Mouse (Mus musculus): ENCODE results near the gene Gas7. TPM values are rescaled to one million over a fixed set of nuclear protein-coding genes. Genes with fewer than 3 reads are reported as not detected.

Gas7 gene
- polyA plus RNA-seq, 1 experiment from 2014 or later = 24.4 TPM

DNA sequence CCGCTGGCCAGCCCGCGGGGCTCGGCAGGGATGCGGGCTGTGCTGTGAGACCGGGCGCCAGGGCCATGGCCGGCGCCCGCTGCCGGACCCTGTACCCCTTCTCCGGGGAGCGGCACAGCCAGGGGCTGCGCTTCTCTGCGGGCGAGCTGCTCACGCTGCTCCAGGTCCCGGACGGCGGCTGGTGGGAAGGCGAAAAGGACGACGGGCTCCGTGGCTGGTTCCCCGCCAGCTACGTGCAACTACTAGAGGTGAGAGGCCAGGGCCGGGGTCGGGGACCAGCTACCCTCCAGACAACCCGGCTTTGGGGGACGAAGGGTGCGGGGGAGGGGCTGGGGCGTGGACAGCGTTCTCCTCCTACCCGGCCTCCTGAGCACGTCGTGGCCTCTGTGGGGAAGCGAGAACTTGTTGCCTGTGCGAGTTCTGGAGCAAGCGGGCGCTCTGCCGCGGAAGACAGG, 317 bp downstream of the Gas7 start:
- H3K4me3 ChIP-seq (replicated peaks) = peak overlapping the region; percentile 73
- no peak overlapping the region; the same call in 1 of the 2 replicates for H3K27ac ChIP-seq (replicated peaks)
- peaks cover 27% of the 10 kb centered on the region; the same call in 1 of the 2 replicates for H3K4me1 ChIP-seq
- H3K36me3 ChIP-seq = no peaks in the 10 kb centered on the region
- H3K4me2 ChIP-seq (replicated peaks) = peak overlapping the region; percentile 97
- peak; percentile 55; the same call in 1 of the 2 replicates for ATAC-seq (ENCODE audit: insufficient number of reproducible peaks, low FRiP score, low TSS enrichment, low read depth)
- under 1% methylated on average over 42 of the region's 42 CpGs for WGBS
- peak overlapping the region; percentile 59 for H3K9ac ChIP-seq
- no peaks in the 10 kb centered on the region for H3K9me3 ChIP-seq (replicated peaks)
- H3K27me3 ChIP-seq = peaks cover 10% of the 10 kb centered on the region; the same call in 1 of the 2 replicates

DNA sequence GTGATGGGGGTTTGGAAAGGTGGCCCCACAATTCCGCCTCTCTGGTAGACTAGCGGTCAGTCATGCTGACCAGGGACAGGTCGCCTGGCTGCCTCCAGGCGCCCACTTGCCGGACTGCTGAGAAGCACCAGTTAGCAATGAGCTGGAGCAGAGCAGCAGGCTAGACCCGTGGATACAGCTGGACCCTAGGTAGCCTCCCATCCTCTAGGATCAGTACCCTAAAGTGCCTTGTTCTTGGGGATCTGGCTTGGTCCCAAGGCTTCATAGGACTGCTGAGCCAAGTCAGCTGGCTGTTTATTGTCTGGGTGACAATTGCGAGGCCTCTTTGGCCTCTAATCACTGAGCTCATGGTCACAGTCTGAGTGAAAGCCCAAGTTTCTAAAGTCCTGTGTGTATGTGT, 792 bp downstream of the Gas7 start:
- Histone ChIP-seq H3K4me1 (peaks cover 31% of the 10 kb centered on the region; the same call in 1 of the 2 replicates), H3K27ac (replicated peaks) (no peak overlapping the region), H3K4me2 (replicated peaks) (peak overlapping the region; percentile 97), H3K9me3 (replicated peaks) (no peaks in the 10 kb centered on the region), H3K36me3 (no peaks in the 10 kb centered on the region), H3K9ac (peak overlapping the region; percentile 59), H3K4me3 (replicated peaks) (peak overlapping the region; percentile 73), H3K27me3 (peaks cover 10% of the 10 kb centered on the region; the same call in 1 of the 2 replicates)
- WGBS = 19% methylated on average over 7 of the region's 7 CpGs
- ATAC-seq (ENCODE audit: insufficient number of reproducible peaks, low FRiP score, low TSS enrichment, low read depth) = no peak

- WGBS = 25% methylated on average over 2 of the region's 2 CpGs
- Histone ChIP-seq H3K9ac (no peak overlapping the region), H3K36me3 (no peaks in the 10 kb centered on the region), H3K27me3 (peaks cover 10% of the 10 kb centered on the region; the same call in 1 of the 2 replicates), H3K4me3 (replicated peaks) (no peak overlapping the region), H3K4me1 (peaks cover 36% of the 10 kb centered on the region; the same call in 1 of the 2 replicates), H3K4me2 (replicated peaks) (no peak overlapping the region), H3K27ac (replicated peaks) (no peak overlapping the region), H3K9me3 (replicated peaks) (no peaks in the 10 kb centered on the region)
- ATAC-seq (ENCODE audit: insufficient number of reproducible peaks, low FRiP score, low TSS enrichment, low read depth) = no peak
Measured at GRCm38 (mm10) chr11:67458171-67458570, 2.9 kb downstream of the Gas7 start.

DNA sequence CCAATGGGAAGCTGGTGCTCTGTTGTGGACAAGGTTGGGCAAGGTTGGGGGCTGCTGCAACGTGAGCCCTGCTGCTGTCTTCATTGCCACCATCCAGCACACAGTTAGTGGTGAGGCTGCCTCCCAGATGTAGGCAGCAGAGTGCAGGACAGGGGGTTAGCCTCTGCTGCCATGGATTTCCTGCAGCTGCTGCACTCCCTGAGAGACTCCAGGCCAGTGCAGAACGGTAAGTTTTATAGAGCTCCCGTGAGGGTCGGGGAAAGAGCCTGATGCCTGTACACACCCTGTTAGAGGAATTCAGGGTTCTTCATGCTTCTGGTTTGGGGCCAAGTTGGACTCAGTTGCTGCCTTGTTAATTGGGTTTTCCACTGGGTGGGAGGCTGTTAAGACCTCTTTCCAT, 11.9 kb downstream of the Gas7 start:
- Histone ChIP-seq H3K4me3 (replicated peaks) (no peak overlapping the region), H3K27me3 (no peaks in the 10 kb centered on the region), H3K36me3 (no peaks in the 10 kb centered on the region), H3K27ac (replicated peaks) (no peak overlapping the region), H3K9me3 (replicated peaks) (no peaks in the 10 kb centered on the region), H3K4me2 (replicated peaks) (no peak overlapping the region), H3K9ac (no peak overlapping the region), H3K4me1 (peaks cover 8% of the 10 kb centered on the region; the same call in 1 of the 2 replicates)
- peak; percentile 63 for ATAC-seq (ENCODE audit: insufficient number of reproducible peaks, low FRiP score, low TSS enrichment, low read depth)
- WGBS = 38% methylated on average over 4 of the region's 4 CpGs

DNA sequence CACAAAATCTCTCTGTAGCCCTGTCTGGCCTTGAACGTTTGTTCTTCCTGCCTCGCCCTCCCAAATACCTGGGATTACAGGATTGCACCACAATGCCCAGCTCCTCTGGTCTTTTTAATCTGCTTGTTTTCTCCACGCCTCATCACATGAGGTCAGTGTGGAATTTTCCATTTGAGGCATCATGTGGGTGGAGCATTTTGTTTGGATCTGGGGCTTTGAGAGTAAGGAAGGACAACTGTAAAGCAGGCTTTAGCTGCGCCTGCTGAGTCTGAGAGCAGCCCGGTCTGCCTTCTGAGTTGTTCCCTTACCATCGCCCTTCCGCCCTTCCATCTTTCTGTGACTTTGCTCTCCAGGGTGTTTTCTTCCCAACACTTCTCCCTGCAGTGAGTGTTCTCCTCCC, 13.6 kb downstream of the Gas7 start:
- 69% methylated on average over 7 of the region's 7 CpGs for WGBS
- H3K36me3 ChIP-seq = no peaks in the 10 kb centered on the region
- H3K9me3 ChIP-seq (replicated peaks) = no peaks in the 10 kb centered on the region
- no peak overlapping the region for H3K9ac ChIP-seq
- H3K27me3 ChIP-seq = no peaks in the 10 kb centered on the region
- no peak overlapping the region for H3K27ac ChIP-seq (replicated peaks)
- no peak overlapping the region for H3K4me2 ChIP-seq (replicated peaks)
- H3K4me1 ChIP-seq = peaks cover 8% of the 10 kb centered on the region; the same call in 1 of the 2 replicates
- no peak for ATAC-seq (ENCODE audit: insufficient number of reproducible peaks, low FRiP score, low TSS enrichment, low read depth)
- no peak overlapping the region for H3K4me3 ChIP-seq (replicated peaks)

DNA sequence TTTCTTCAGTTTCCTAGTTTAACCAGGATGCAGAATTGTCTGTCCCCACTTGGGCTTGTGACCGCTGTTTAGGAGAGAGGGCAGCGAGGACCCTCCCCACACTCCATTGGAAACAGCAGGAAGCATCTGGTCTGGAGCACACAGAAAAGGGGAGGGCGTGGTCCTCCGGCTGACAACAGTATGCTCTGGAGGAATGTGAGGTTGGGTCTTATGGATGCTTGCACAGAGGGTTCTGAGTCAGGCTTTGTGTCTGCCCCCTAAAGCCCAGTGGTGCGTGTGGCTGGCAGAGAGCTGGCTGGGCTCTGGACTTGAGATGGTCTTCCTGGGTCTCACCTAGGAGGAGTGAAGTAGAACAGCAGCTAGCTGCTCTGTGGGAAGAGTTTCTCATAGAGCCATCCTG, 19.4 kb downstream of the Gas7 start:
- ATAC-seq (ENCODE audit: insufficient number of reproducible peaks, low FRiP score, low TSS enrichment, low read depth) = no peak
- 68% methylated on average over 5 of the region's 5 CpGs for WGBS

GRCm38 (mm10) chr11:67479534-67479933, 24.3 kb downstream of the Gas7 start:
- no peaks in the 10 kb centered on the region for H3K27me3 ChIP-seq
- H3K36me3 ChIP-seq = no peaks in the 10 kb centered on the region
- no peak overlapping the region for H3K4me2 ChIP-seq (replicated peaks)
- H3K4me3 ChIP-seq (replicated peaks) = no peak overlapping the region
- H3K9ac ChIP-seq = no peak overlapping the region
- no peaks in the 10 kb centered on the region for H3K9me3 ChIP-seq (replicated peaks)
- WGBS = 59% methylated on average over 4 of the region's 4 CpGs
- peaks cover 31% of the 10 kb centered on the region for H3K4me1 ChIP-seq
- no peak overlapping the region for H3K27ac ChIP-seq (replicated peaks)
- ATAC-seq (ENCODE audit: insufficient number of reproducible peaks, low FRiP score, low TSS enrichment, low read depth) = no peak

More for the DNA sequence above, 19.4 kb downstream of the Gas7 start:
- no peak overlapping the region for H3K9ac ChIP-seq
- H3K9me3 ChIP-seq (replicated peaks) = no peaks in the 10 kb centered on the region
- no peaks in the 10 kb centered on the region for H3K36me3 ChIP-seq
- H3K4me2 ChIP-seq (replicated peaks) = no peak overlapping the region
- peaks cover 6% of the 10 kb centered on the region; the same call in 1 of the 2 replicates for H3K4me1 ChIP-seq
- no peak overlapping the region for H3K27ac ChIP-seq (replicated peaks)
- H3K4me3 ChIP-seq (replicated peaks) = no peak overlapping the region
- no peaks in the 10 kb centered on the region for H3K27me3 ChIP-seq

GRCm38 (mm10) chr11:67480204-67480956, 25.1 kb downstream of the Gas7 start:
- no peaks in the 10 kb centered on the region for H3K9me3 ChIP-seq (replicated peaks)
- WGBS = 73% methylated on average over 5 of the region's 5 CpGs

DNA sequence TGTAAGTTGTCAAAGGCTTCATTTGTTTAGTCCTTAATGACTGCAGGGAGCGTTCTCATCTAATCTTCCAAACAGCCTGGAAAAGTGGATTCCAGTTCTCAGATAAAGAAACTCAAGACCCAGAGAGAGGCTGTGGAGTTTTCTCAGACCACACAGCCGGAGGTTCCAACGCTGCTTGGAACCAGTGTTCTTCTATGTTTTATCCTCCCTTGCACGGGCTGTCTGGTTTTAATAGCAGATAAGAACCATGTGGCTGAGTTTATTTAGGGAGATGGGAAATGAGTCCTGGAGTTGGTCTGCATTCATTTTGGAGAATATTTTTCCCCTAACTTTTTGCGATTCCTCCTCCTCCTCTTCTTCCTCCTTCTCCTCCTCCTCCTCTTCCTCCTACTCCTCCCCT, 26.5 kb downstream of the Gas7 start:
- Histone ChIP-seq H3K9ac (no peak overlapping the region), H3K4me3 (replicated peaks) (no peak overlapping the region), H3K36me3 (no peaks in the 10 kb centered on the region), H3K4me2 (replicated peaks) (0 out of 2 replicates have a peak overlapping the region, but pooled peaks have one; percentile 9), H3K27me3 (no peaks in the 10 kb centered on the region), H3K4me1 (peaks cover 27% of the 10 kb centered on the region), H3K27ac (replicated peaks) (peak overlapping the region; percentile 76), H3K9me3 (replicated peaks) (no peaks in the 10 kb centered on the region)
- ATAC-seq (ENCODE audit: insufficient number of reproducible peaks, low FRiP score, low TSS enrichment, low read depth) = no peak
- 34% methylated on average over 5 of the region's 5 CpGs for WGBS

More at GRCm38 (mm10) chr11:67480204-67480956, 25.1 kb downstream of the Gas7 start:
- Histone ChIP-seq H3K4me1 (peaks cover 27% of the 10 kb centered on the region), H3K27ac (replicated peaks) (peak overlapping the region; percentile 17; the same call in 1 of the 2 replicates), H3K4me2 (replicated peaks) (no peak overlapping the region), H3K4me3 (replicated peaks) (no peak overlapping the region), H3K27me3 (no peaks in the 10 kb centered on the region), H3K9ac (no peak overlapping the region), H3K36me3 (no peaks in the 10 kb centered on the region)
- no peak for ATAC-seq (ENCODE audit: insufficient number of reproducible peaks, low FRiP score, low TSS enrichment, low read depth)

GRCm38 (mm10) chr11:67482217-67482760, 27.1 kb downstream of the Gas7 start:
- 27% methylated on average over 9 of the region's 9 CpGs for WGBS
- no peaks in the 10 kb centered on the region for H3K27me3 ChIP-seq
- H3K36me3 ChIP-seq = no peaks in the 10 kb centered on the region
- no peaks in the 10 kb centered on the region for H3K9me3 ChIP-seq (replicated peaks)
- peak overlapping the region; percentile 76 for H3K27ac ChIP-seq (replicated peaks)
- H3K4me3 ChIP-seq (replicated peaks) = no peak overlapping the region
- H3K4me1 ChIP-seq = peaks cover 27% of the 10 kb centered on the region
- H3K4me2 ChIP-seq (replicated peaks) = 0 out of 2 replicates have a peak overlapping the region, but pooled peaks have one; percentile 9
- no peak overlapping the region for H3K9ac ChIP-seq
- peak; percentile 86 for ATAC-seq (ENCODE audit: insufficient number of reproducible peaks, low FRiP score, low TSS enrichment, low read depth)

GRCm38 (mm10) chr11:67488156-67488555, 32.9 kb downstream of the Gas7 start:
- peaks cover 5% of the 10 kb centered on the region; the same call in 1 of the 2 replicates for H3K4me1 ChIP-seq
- no peaks in the 10 kb centered on the region for H3K27me3 ChIP-seq
- no peaks in the 10 kb centered on the region for H3K36me3 ChIP-seq
- WGBS = 77% methylated on average over 12 of the region's 12 CpGs
- no peak overlapping the region for H3K9ac ChIP-seq
- no peak overlapping the region for H3K4me2 ChIP-seq (replicated peaks)
- no peak for ATAC-seq (ENCODE audit: insufficient number of reproducible peaks, low FRiP score, low TSS enrichment, low read depth)
- H3K9me3 ChIP-seq (replicated peaks) = no peaks in the 10 kb centered on the region
- no peak overlapping the region for H3K27ac ChIP-seq (replicated peaks)
- no peak overlapping the region for H3K4me3 ChIP-seq (replicated peaks)
